Mouse (Mus musculus) adrenal gland (tissue): ENCODE measurements around the gene Apoa2.

Experiments
- intact Hi-C: fragments of 180-260 bp; cut with DNase I; formaldehyde crosslinking; loops from one replicate; pipeline ENCODE4 v1.15.1; 2025

The Apoa2 gene

DNA sequence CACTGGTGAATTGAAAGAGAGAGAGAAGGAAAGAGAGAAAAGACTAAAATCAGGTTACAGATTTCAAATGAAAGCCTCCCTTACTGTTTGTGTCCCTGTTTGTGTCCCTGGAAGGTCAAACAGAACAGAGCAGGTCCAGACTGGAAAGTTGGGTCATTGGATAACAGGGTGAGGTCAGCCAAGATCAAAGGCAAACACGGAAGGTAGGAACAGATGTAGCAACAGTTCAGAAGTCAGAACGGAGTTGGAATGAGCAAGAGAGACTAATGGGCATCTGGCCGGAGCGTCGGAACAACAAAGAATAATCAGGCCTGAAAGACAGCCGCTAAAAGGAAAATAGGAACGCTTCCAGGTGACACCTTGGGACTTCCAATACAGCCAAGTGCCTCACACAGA lies 20.6 kb upstream of the Apoa2 start:
- intact Hi-C loops = no loop called here

DNA sequence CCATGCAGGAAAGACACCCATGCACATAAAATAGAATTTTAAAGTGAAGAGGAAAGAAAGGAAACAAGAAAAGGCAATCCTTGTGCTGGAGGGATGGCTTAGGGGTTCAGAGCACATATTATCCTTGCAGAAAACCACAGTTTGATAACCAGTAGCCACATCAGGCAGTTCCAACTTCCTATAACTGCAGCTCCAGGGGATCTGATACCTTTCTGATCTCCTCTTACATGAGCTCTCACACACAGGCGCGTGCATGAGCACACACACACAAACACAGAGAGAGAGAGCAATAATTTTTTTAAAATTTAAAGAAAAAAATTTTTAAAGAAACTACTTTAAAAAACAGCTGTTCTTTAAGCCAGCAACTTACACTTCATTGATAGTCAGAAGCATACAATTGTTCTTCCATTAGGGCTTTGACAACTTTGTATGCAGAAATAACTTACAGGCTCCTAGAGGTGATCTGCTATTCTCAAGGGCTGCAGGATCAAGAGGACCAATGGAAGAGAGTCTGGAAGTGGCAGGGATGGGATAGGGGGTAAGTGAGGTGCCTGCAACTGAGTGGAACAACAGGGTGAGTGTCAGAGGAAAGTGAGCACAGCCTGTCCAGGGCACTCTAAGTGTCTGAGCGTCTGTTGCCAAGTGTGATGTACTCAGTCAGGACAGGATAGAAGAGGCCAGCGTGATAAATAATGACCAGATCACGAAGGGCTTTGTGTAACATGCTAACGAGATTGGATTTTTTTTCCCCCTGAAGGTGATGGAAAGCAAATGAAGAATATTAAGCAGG lies 19.0 kb upstream of the Apoa2 start:
- intact Hi-C loops = loop anchor here (5.0 kb wide), 1 partner anchor 34 kb away; no protein-coding TSS in a partner anchor

DNA sequence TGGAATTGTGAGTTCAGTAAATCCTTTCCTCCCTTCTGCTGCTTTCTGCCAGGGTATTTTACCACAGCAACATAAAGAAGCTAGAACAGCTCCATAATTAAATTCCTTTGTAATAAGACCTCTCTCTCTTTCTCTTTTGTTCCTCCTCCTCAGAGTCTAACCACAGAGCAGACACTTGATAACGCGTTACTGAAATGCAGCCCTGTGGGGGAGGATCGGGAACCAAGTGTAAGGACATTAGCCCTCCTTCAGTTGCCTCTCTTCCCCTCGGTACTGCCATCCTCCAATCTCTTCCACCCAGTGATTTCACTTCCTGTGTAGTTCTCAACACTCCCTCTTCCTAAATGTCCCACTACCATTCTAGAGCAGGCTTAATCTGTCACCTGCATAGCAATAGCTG lies 15.4 kb upstream of the Apoa2 start:
- intact Hi-C loops = loop anchor here (5.0 kb wide), 1 partner anchor 37 kb away; no protein-coding TSS in a partner anchor

DNA sequence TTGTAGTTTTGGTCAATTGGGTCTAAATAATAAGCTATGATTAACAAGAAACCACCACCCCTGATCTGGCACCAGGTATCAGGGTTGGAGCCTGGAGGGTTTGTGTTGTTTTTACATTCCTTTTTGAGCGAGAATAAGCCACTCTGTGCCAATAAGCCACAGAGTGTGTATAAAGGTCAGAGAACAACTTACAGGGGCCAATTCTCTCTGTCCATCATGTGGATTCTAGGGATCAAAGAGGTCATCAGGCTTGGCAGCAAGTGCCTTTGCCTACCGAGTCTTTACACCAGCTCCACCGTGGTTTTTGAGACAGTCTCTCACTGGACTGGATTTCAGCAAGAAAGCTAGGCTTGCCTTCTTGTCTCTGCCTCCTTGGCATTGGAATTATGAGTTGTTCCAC lies 12.0 kb upstream of the Apoa2 start:
- intact Hi-C loops = no loop called here

DNA sequence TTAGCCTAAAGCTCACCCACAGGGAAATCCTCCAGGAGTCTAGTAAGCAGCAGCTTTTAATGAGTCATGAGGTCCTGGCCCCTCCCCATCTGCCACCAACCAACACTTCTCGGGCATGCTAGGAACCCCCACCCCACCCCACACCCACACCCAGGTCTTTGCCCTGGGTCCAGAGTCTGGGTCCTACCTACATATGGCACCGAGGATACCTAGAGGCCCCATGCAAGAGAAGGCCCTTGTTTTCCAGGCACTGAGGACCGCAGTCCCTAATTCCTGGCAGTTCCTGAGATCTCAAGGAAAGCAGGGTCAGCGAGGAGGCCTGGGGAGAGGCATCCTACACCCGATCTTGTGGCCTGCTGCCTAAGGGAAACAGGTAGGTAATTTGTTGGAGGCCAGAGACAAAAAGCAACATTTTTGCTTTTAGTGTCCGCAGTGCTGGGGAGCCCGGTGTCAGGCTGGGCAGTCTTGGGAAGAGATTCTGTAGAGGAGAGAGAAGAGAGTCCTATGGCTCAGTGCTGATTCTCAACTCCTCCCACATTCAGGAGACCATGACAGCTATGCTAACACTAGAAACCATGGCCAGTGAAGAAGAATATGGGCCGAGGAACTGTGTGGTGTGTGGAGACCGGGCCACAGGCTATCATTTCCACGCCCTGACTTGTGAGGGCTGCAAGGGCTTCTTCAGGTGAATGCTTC lies 10.9 kb upstream of the Apoa2 start, which contains the start of gene Nr1i3:
Gene Nr1i3, plus strand, starts transcription at position 170 of the 696 bp plus-strand sequence.
- intact Hi-C loops = no loop called here

DNA sequence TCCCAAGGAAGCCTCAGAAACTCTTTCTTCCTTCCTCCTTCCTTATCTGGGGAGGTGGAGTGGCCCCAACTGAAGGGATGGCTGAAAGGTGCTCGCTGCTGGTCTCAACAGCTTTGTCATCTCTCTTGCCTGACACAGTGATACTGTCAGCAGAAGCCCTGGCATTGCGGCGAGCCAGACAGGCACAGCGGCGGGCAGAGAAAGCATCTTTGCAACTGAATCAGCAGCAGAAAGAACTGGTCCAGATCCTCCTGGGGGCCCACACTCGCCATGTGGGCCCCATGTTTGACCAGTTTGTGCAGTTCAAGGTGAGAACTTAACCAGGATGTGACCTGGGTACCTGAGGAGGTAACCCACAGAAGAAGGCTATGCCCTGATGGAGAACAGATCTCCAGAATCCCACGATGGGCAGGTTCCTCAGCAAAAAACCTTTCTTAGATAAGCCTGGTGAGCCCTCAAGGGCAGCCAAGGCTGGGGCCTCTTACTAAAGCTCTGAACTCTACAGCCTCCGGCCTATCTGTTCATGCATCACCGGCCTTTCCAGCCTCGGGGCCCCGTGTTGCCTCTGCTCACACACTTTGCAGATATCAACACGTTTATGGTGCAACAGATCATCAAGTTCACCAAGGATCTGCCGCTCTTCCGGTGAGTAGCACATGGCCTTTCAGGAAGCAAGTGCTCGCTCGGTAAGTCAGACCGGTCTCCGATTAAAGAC lies 8.5 kb upstream of the Apoa2 start:
- intact Hi-C loops = no loop called here

DNA sequence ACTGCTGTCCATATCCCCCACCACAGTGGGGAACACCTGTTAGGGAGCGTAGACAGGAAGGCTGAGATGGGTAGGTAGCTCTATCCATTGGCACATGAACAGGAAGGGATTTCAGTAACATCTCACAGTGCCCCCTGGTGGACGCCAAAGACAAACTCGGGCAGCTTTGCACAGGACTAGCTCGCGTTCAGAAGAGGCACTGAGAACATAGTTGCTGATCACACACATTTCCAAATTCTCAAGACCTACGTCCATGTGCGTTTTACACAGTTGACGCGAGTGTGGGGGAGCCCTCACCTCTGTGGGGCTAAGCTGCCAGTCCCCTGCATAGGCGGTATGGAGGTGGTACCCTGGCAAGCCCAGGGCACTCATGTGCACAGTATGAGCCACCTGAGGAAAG lies 4.0 kb upstream of the Apoa2 start:
- intact Hi-C loops = loop anchor here (1.0 to 2.0 kb wide), 2 partner anchors 56 to 103 kb away; no protein-coding TSS in a partner anchor

DNA sequence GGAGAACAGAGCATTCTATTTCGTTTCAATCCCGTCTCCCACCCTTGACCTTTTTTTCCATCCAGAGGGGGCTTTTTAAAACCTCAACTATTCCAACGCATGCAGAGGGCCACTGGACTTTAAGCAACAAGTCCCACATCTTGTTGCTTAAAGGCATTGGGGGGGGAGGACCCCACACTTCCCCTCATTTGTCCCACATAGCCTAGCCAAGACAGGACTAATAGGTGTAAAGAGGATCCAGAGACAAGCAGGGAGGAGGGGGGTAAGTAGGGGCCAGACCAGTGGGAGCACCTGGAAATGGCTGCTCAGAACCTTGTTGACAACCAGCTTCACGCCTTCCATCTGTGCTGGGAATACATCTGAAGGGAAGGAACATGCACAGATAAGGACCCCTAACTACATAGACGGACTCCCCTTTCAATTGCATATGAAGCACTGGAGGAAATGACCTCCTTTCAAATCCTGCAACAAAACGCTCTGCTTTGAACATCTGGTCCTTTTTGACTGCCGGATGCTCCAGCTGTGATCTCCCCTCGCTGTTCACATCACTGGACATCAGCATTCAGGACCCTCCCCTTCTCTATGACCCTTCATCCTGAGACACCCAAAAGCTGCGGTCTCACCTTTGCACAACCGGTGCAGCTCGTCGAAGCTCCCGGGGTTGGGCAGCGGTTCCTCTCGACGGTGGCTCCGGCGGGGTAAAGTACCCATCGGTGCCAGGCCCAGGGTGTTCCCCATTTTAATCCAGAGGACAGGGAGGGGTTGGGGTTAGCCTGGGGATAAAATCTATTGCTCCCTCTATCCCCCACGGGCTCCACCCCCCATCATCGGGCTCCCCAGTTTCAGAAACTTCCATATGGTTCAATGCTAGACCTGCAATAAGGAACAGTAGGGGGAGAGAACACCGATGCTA lies 3.3 kb upstream of the Apoa2 start:
- intact Hi-C loops = loop anchor here (1.0 to 2.0 kb wide), 2 partner anchors 36 to 57 kb away; no protein-coding TSS in a partner anchor

DNA sequence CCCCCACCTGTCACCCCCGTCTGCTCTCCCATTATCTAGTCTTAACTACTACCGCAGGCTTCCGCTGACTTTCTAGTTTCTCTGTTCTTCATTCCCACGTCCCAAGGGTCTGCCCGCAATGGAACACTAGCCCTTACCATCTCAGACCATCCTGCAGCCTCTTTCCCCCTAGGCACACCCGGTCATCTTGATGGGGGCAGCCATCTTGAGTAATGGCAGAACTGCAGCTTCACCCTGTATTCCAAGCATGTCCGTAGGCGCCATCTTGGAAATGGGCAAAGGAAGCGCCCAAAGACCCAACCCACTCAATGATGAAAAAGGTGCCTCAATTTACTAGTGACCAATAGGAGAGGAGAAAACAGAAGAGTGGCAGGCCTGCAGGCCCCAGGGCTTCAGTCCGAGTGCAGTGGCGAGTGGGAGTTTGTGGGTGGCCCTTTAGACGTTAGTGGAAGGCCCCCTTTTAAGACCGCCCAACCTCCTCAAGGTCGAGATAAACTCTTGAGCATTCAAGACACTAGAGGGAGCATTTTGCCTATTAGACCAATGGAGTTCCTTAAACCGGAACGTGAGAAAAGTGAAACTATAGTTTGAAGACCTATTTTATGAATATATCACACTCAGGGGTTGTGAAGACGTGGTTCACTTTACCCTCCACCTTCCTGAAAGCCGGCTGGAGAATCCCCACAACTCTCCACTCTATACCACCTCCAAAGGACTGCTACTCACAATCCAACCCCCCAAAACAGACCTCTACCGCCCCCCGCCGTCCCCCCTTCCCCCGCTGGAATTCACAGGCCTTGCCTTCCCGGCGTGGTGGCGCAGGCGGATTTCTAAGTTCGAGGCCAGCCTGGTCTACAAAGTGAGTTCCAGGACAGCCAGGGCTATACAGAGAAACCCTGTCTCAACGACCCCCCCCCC lies 2.4 kb upstream of the Apoa2 start, which contains the start of gene Tomm40l:
Gene Tomm40l, minus strand, starts transcription at position 277 of the 918 bp plus-strand sequence.
- intact Hi-C loops = loop anchor here (1.0 kb wide), 1 partner anchor 35 kb away; no protein-coding TSS in a partner anchor

DNA sequence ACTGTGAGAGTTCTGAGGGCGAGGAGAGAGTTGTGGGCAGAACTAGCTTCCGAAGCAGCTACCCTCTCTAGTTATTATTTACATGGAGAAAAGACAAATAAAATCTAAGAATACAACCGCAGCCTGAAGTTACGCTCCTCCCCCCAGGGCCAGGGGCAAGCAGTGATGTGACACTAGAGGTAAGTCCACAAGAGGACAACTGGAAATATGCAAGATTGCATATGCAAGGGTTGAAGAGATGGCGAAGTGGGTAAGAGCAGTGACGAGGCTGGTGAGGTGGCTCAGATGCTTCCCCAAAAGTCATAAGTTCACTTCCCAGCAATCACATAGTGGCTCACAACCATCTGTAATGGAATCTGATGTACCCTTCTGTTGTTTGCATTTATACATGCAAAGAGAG lies 1.7 kb upstream of the Apoa2 start:
- intact Hi-C loops = no loop called here

DNA sequence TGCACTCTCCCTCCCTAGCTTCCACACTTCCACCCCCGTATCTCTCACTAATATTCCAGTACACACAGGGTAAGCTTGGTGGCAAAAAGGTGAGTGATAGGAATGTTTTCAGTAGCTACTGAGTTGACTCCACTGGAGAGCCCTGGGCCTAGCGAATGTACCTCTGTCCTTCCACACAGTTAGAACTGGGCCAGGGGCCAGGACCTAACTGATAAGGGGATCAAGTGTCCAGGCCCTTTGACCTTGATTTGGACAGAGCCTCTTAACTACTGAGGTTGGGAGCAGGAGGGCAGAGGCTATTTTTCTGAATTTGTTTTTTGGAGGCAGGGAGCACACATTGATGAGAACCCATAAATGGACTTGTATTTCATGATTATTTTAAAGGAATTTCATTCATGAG lies 1.1 kb upstream of the Apoa2 start:
- intact Hi-C loops = loop anchor here (2.0 kb wide), 1 partner anchor 15 kb away; no protein-coding TSS in a partner anchor

DNA sequence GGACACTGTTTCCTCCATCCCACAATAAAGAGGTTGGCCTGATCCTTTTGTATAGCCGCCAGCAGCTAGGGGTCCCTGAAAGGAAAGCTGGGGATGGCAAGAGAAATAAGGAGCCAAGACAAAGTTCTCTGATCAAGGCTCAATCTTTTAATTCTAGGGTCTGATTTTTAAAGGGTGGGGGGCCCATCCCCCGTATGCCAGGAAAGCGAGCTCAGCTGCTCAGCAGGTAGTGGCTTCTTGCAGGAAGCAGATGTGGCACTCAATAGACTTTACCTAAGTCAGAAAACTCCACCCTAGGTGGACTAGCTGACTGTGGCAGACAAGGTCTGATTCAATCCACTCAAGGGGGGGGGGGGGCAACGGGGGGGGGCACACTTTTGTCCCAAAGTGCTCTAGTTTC lies 1.9 kb downstream of the Apoa2 start:
- intact Hi-C loops = no loop called here

DNA sequence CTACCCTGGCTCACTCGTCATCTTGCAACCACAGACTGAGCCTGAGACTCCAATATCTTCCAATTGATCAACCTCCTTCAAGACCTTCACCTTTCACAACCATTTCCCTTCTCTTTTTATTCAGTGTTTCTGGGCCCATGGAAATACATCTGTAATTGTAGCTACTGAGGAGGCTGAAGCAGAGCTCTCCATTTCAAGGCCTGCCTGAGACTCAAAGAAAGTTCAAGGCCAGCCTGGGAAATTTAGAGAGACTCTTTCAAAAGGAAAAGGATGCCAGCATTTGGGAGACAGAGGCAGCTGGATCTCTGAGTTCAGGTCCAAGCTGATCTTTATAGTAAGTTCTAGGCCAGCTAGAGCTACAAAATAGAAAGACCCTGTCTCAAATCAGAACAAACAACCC lies 3.0 kb downstream of the Apoa2 start:
- intact Hi-C loops = no loop called here

DNA sequence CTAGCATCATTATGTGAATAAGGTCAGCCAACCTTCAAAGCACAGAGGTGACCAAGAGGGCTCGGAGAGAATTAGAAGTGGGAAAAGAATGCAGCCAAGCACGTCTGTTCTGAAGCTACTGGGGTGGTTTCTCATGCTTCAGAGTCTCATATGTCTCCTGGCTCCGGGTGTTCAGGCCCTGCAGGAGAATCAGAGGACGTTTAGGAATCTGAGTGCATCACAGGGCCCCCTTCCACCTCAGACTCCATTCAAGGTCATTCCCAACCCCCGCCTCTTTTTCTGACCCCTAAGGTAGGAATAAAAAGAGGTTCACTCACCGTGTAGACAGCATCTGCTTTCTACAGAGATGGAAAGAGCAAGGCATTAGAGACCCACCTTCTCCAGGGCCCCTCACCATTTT lies 4.9 kb downstream of the Apoa2 start:
- intact Hi-C loops = no loop called here

DNA sequence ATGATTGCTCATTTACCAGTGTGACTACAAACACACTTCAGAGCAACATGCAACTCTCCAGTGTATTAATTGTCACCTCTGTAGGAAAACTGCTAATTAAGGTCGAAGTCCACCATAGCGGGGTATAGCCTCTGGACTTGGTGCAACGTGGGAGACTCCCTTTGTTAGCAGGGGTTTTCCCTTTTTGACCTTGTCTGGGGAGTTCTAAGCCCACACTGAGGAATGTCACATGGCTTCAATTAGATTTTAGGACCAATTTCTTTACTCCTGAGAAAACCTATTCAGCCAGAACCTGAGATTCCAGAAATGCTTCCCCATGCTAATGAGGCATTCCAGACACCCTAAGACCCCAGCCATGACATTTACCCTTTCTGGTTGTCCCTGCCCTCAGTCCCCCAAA lies 5.4 kb downstream of the Apoa2 start:
- intact Hi-C loops = no loop called here

DNA sequence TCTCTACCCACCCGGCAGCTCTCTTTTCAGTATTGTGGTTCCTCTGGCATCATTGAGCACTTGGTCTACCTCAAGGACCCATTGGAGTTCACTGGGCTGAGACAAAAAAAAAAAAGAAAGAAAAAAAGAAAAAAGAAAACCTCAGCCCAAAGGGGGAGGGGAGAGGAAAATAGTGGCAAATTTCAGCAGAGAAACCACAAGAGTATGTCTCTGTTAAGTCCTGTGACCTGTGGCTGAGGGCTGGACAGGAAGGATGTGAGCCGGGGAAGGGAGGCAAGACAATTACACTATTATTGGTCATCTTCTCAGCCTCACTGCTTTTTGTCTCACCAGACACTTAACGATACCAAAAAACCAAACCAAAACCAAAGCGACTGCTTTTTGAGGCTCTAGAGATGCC lies 7.0 kb downstream of the Apoa2 start:
- intact Hi-C loops = no loop called here

DNA sequence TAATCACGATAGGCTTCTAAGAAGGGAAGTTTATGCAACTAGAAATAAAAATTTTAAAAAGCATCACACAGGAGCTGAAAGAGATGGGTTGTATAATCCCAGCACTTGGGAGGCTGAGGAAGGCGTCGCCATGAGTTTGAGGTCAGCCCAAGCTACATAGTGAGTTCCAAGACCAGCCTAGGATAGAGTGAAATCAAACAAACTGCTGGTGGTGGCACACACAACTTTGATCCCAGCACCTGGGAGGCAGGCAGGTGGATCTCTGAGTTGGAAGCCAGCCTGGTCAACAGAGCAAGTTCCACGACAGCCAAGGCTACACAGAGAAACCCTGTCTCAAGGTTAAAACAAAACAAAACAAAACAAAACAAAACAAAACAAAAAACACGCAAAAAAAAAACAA lies 7.5 kb downstream of the Apoa2 start:
- intact Hi-C loops = no loop called here

DNA sequence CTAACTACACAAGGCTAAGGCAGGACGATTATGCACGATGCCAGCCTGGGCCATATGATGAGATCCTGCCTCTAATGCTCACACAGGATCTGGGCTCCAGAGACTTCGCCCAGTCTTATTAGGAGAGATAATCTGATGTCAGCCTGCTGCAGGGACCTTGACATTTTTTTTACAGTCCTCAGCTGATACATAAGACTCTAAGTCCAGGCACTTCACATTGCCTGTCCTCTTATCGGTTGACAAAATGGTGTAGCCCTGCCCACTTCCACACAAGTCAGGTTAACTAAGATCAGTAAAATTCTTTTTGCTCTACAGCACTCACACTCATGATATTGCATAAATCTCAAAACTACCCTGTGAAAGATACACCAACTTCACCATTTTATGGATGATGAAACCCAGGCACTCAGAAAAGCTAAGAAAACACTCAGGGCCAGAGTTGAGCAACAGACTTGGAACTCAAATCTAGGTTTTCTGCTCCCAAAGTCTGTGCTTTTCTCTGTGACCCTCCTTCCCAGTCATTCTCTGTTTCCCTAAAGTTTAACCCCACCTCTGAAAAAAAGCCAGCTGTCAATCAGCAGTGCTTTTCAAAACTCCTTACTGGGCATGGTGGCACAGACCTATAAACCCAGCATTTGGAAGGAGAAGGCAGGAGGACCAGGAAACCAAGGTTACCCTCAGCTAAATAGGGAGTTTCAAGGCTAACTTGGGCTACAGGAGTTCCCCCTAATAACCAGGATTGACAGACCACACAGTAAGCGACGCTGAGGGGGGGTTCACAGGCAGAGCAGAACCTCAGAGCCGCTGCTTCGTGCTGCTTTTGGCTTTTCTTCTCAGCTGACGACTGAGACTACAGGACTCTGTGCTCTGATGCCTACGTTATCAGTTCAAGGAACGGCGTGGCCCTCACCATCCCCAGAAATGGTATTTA lies 8.2 kb downstream of the Apoa2 start:
- intact Hi-C loops = no loop called here
